Mouse (Mus musculus) gastrocnemius, postnatal 14 days (tissue): Measurements from ENCODE around the gene Avp. TPM values are rescaled to one million over a fixed set of nuclear protein-coding genes. Genes with fewer than 3 reads are reported as not detected.
"Not testable (repeated sequence)": the region's sequence is repeated elsewhere in the genome, so short reads cannot be mapped to it uniquely, and the experiment has no call there.

ENCODE experiments used
- DNase-seq: peaks from one replicate; pipeline ENCODE4 v3.0.0; 2021; ENCODE audit warnings: mixed read lengths
- intact Hi-C: fragments of 180-260 bp; cut with DNase I; formaldehyde crosslinking; loops from one replicate; pipeline ENCODE4 v1.15.1; 2025; ENCODE audit warnings: low total_unique reads
- total RNA-seq, 2 experiments: library from RNA; stranded (reverse); gene quantifications; 2 replicates each; pipeline ENCODE4 v1.2.3; 2021

Gene Avp
- total RNA-seq, 2 experiments from 2014 or later = not detected

GRCm38 (mm10) chr2:130576564-130576963, 5.8 kb downstream of the Avp start:
- DNase-seq = peak; percentile 30
- intact Hi-C loops = not testable (repeated sequence)

GRCm38 (mm10) chr2:130575873-130576272, 6.5 kb downstream of the Avp start, which contains the start of gene Oxt:
Gene Oxt (plus strand): TSS chr2:130576173.
- intact Hi-C loops = no loop called here

GRCm38 (mm10) chr2:130574960-130575359, 7.4 kb downstream of the Avp start:
- intact Hi-C loops = no loop called here
- no peak for DNase-seq

More at GRCm38 (mm10) chr2:130575873-130576272, 6.5 kb downstream of the Avp start, which contains the start of gene Oxt:
- no peak for DNase-seq

- DNase-seq = no peak
- intact Hi-C loops = no loop called here
Measured at GRCm38 (mm10) chr2:130569926-130570325, 12.4 kb downstream of the Avp start.

- intact Hi-C loops = no loop called here
- DNase-seq = no peak
Measured at GRCm38 (mm10) chr2:130568921-130569320, 13.4 kb downstream of the Avp start.

GRCm38 (mm10) chr2:130564983-130565382, 17.4 kb downstream of the Avp start:
- intact Hi-C loops = no loop called here
- no peak for DNase-seq

GRCm38 (mm10) chr2:130564063-130564462, 18.3 kb downstream of the Avp start:
- DNase-seq = no peak
- intact Hi-C loops = no loop called here

- peak; percentile 94 for DNase-seq
- intact Hi-C loops = no loop called here
Measured at GRCm38 (mm10) chr2:130563212-130564055, 18.9 kb downstream of the Avp start, which contains the start of gene Mrps26. Gene Mrps26 (plus strand): TSS chr2:130563742.

GRCm38 (mm10) chr2:130558015-130558414, 24.3 kb downstream of the Avp start:
- no peak for DNase-seq
- intact Hi-C loops = no loop called here

- no peak for DNase-seq
- intact Hi-C loops = no loop called here
Measured at GRCm38 (mm10) chr2:130557462-130557861, 24.9 kb downstream of the Avp start.

GRCm38 (mm10) chr2:130556292-130556691, 26.1 kb downstream of the Avp start:
- intact Hi-C loops = no loop called here
- DNase-seq = no peak

GRCm38 (mm10) chr2:130554841-130555240, 27.5 kb downstream of the Avp start:
- intact Hi-C loops = no loop called here
- no peak for DNase-seq

- DNase-seq = no peak
- intact Hi-C loops = no loop called here
Measured at GRCm38 (mm10) chr2:130546957-130547356, 35.4 kb downstream of the Avp start.

- intact Hi-C loops = no loop called here
- no peak for DNase-seq
Measured at GRCm38 (mm10) chr2:130540266-130540665, 42.1 kb downstream of the Avp start.

GRCm38 (mm10) chr2:130538876-130539546, 43.3 kb downstream of the Avp start:
- intact Hi-C loops = no loop called here
- no peak for DNase-seq

GRCm38 (mm10) chr2:130536890-130537289, 45.5 kb downstream of the Avp start:
- DNase-seq = no peak
- intact Hi-C loops = no loop called here

GRCm38 (mm10) chr2:130535017-130535416, 47.3 kb downstream of the Avp start:
- intact Hi-C loops = no loop called here
- no peak for DNase-seq

GRCm38 (mm10) chr2:130532201-130532600, 50.2 kb downstream of the Avp start:
- no peak for DNase-seq
- intact Hi-C loops = no loop called here
